Mouse (Mus musculus): ENCODE measurements around the gene Nrcam. TPM values are rescaled to one million over a fixed set of nuclear protein-coding genes. Genes with fewer than 3 reads are reported as not detected.

The Nrcam gene
- polyA plus RNA-seq, 1 experiment: 0.71 TPM

- Histone ChIP-seq H3K36me3 (ENCODE audit: control insufficient read depth, insufficient read depth) (no peaks in the 10 kb centered on the region), H3ac (ENCODE audit: control insufficient read depth, insufficient read length) (no peak overlapping the region), H3K4me3 (no peak overlapping the region), H3K27me3 (ENCODE audit: control insufficient read depth, insufficient read depth, insufficient read length) (no peaks in the 10 kb centered on the region), H3K4me2 (ENCODE audit: low read depth) (no peak overlapping the region), H3K79me2 (ENCODE audit: control insufficient read depth, insufficient read depth) (no peaks in the 10 kb centered on the region)
- no peak for TF ChIP-seq E2F4 (IDR thresholded peaks at IDR 0.05; ENCODE audit: insufficient read depth)
- TF ChIP-seq USF1 (IDR thresholded peaks at IDR 0.05; ENCODE audit: low read depth): no peak
- no peak for TF ChIP-seq TCF3 (IDR thresholded peaks at IDR 0.05; ENCODE audit: insufficient read length, low read depth)
- no peak for TF ChIP-seq POLR2AphosphoS2 (IDR thresholded peaks at IDR 0.05; ENCODE audit: insufficient read length, low read depth)
- TF ChIP-seq MAX (IDR thresholded peaks at IDR 0.05; ENCODE audit: low read depth): no peak
- TF ChIP-seq MYOD1 (IDR thresholded peaks at IDR 0.05; ENCODE audit: control insufficient read depth in 1 of 3, insufficient read length in 2 of 3, low read depth in 2 of 3): no peak
- no peak for TF ChIP-seq CEBPB (IDR thresholded peaks at IDR 0.05; ENCODE audit: insufficient read depth, poor library complexity, severe bottlenecking)
- no peak for TF ChIP-seq REST (IDR thresholded peaks at IDR 0.05; ENCODE audit: insufficient read depth, insufficient read length)
- TF ChIP-seq TCF12 (IDR thresholded peaks at IDR 0.05; ENCODE audit: insufficient read depth, poor library complexity, severe bottlenecking): no peak
- no peak for TF ChIP-seq SRF (IDR thresholded peaks at IDR 0.05; ENCODE audit: control insufficient read depth, insufficient read length, low read depth)
- TF ChIP-seq POLR2A (IDR thresholded peaks at IDR 0.05; ENCODE audit: insufficient read length, low read depth): no peak
- TF ChIP-seq MYOG (IDR thresholded peaks at IDR 0.05; ENCODE audit: control insufficient read depth in 1 of 3, insufficient read depth in 1 of 3, insufficient read length in 2 of 3, low read depth in 2 of 3): no peak
These were observed 186.4 kb downstream of the Nrcam start for GRCm38 (mm10) chr12:44515066-44515465.

- no peaks in the 10 kb centered on the region for H3K27me3 ChIP-seq (ENCODE audit: control insufficient read depth, insufficient read depth, insufficient read length)
- TF ChIP-seq CEBPB (IDR thresholded peaks at IDR 0.05; ENCODE audit: insufficient read depth, poor library complexity, severe bottlenecking): no peak
- TF ChIP-seq TCF12 (IDR thresholded peaks at IDR 0.05; ENCODE audit: insufficient read depth, poor library complexity, severe bottlenecking): no peak
- TF ChIP-seq E2F4 (IDR thresholded peaks at IDR 0.05; ENCODE audit: insufficient read depth): no peak
- no peak for TF ChIP-seq TCF3 (IDR thresholded peaks at IDR 0.05; ENCODE audit: insufficient read length, low read depth)
- no peak for TF ChIP-seq USF1 (IDR thresholded peaks at IDR 0.05; ENCODE audit: low read depth)
- no peak for TF ChIP-seq MYOD1 (IDR thresholded peaks at IDR 0.05; ENCODE audit: control insufficient read depth in 1 of 3, insufficient read length in 2 of 3, low read depth in 2 of 3)
- TF ChIP-seq POLR2A (IDR thresholded peaks at IDR 0.05; ENCODE audit: insufficient read length, low read depth): no peak
- H3K79me2 ChIP-seq (ENCODE audit: control insufficient read depth, insufficient read depth): no peaks in the 10 kb centered on the region
- no peak overlapping the region for H3K4me3 ChIP-seq
- no peak overlapping the region for H3K4me2 ChIP-seq (ENCODE audit: low read depth)
- H3ac ChIP-seq (ENCODE audit: control insufficient read depth, insufficient read length): no peak overlapping the region
- no peaks in the 10 kb centered on the region for H3K36me3 ChIP-seq (ENCODE audit: control insufficient read depth, insufficient read depth)
These were observed 190.9 kb downstream of the Nrcam start for GRCm38 (mm10) chr12:44519440-44520141.

- TF ChIP-seq MYOD1 (IDR thresholded peaks at IDR 0.05; ENCODE audit: control insufficient read depth in 1 of 3, insufficient read length in 2 of 3, low read depth in 2 of 3): no peak
- TF ChIP-seq USF1 (IDR thresholded peaks at IDR 0.05; ENCODE audit: low read depth): no peak
- TF ChIP-seq E2F4 (IDR thresholded peaks at IDR 0.05; ENCODE audit: insufficient read depth): no peak
- TF ChIP-seq TCF3 (IDR thresholded peaks at IDR 0.05; ENCODE audit: insufficient read length, low read depth): no peak
- TF ChIP-seq POLR2A (IDR thresholded peaks at IDR 0.05; ENCODE audit: insufficient read length, low read depth): no peak
- no peak for TF ChIP-seq TCF12 (IDR thresholded peaks at IDR 0.05; ENCODE audit: insufficient read depth, poor library complexity, severe bottlenecking)
- no peak for TF ChIP-seq CEBPB (IDR thresholded peaks at IDR 0.05; ENCODE audit: insufficient read depth, poor library complexity, severe bottlenecking)
- TF ChIP-seq MYOG (IDR thresholded peaks at IDR 0.05; ENCODE audit: control insufficient read depth in 1 of 3, insufficient read depth in 1 of 3, insufficient read length in 2 of 3, low read depth in 2 of 3): no peak
- TF ChIP-seq REST (IDR thresholded peaks at IDR 0.05; ENCODE audit: insufficient read depth, insufficient read length): no peak
- TF ChIP-seq MAX (IDR thresholded peaks at IDR 0.05; ENCODE audit: low read depth): no peak
- TF ChIP-seq SRF (IDR thresholded peaks at IDR 0.05; ENCODE audit: control insufficient read depth, insufficient read length, low read depth): no peak
- no peak for TF ChIP-seq POLR2AphosphoS2 (IDR thresholded peaks at IDR 0.05; ENCODE audit: insufficient read length, low read depth)
- no peak overlapping the region for H3K4me2 ChIP-seq (ENCODE audit: low read depth)
- no peak overlapping the region for H3ac ChIP-seq (ENCODE audit: control insufficient read depth, insufficient read length)
- H3K4me3 ChIP-seq: no peak overlapping the region
- no peaks in the 10 kb centered on the region for H3K79me2 ChIP-seq (ENCODE audit: control insufficient read depth, insufficient read depth)
- no peaks in the 10 kb centered on the region for H3K27me3 ChIP-seq (ENCODE audit: control insufficient read depth, insufficient read depth, insufficient read length)
- no peaks in the 10 kb centered on the region for H3K36me3 ChIP-seq (ENCODE audit: control insufficient read depth, insufficient read depth)
These were observed 192.8 kb downstream of the Nrcam start for GRCm38 (mm10) chr12:44521496-44521895.

GRCm38 (mm10) chr12:44524621-44525565, 196.2 kb downstream of the Nrcam start:
- H3K79me2 ChIP-seq (ENCODE audit: control insufficient read depth, insufficient read depth): no peaks in the 10 kb centered on the region
- no peaks in the 10 kb centered on the region for H3K36me3 ChIP-seq (ENCODE audit: control insufficient read depth, insufficient read depth)
- no peak overlapping the region for H3ac ChIP-seq (ENCODE audit: control insufficient read depth, insufficient read length)
- TF ChIP-seq E2F4 (IDR thresholded peaks at IDR 0.05; ENCODE audit: insufficient read depth): no peak
- TF ChIP-seq MYOD1 (IDR thresholded peaks at IDR 0.05; ENCODE audit: control insufficient read depth in 1 of 3, insufficient read length in 2 of 3, low read depth in 2 of 3): peak in 1 of 3 experiments; percentile 60
- H3K27me3 ChIP-seq (ENCODE audit: control insufficient read depth, insufficient read depth, insufficient read length): no peaks in the 10 kb centered on the region
- no peak overlapping the region for H3K4me3 ChIP-seq
- H3K4me2 ChIP-seq (ENCODE audit: low read depth): no peak overlapping the region
